Mouse (Mus musculus) ES-E14 (cell line): ENCODE data around the gene Efemp2. TPM values are rescaled to one million over a fixed set of nuclear protein-coding genes. Genes with fewer than 3 reads are reported as not detected.

ENCODE experiments used
- DNase-seq: peaks from one replicate; pipeline ENCODE4 v3.0.0-alpha.2; 2013; ENCODE audit warnings: low read depth, low spot score
- H3K27ac ChIP-seq: 2 replicates; pipeline ENCODE4 v1.5.1; 2012; ENCODE audit warnings: low read depth, mild to moderate bottlenecking, low read length, moderate library complexity, mixed read lengths; ENCODE audit not compliant: poor library complexity, insufficient read depth, severe bottlenecking
- H3K36me3 ChIP-seq: 2 replicates; pipeline ENCODE4 v1.6.1; 2012; ENCODE audit warnings: mild to moderate bottlenecking, low read length, moderate library complexity, mixed read lengths; ENCODE audit not compliant: control insufficient read depth, poor library complexity, insufficient read depth, severe bottlenecking
- H3K4me1 ChIP-seq, 2 experiments: fragments of 150-350 bp in 1 of 2; sonication (generic) in 1 of 2; 2 replicates each; pipeline ENCODE4 v1.6.1; 2012; ENCODE audit warnings: low read length in 2 of 2, mild to moderate bottlenecking in 1 of 2, mixed read lengths in 1 of 2; ENCODE audit not compliant: control insufficient read depth in 2 of 2, insufficient read depth in 2 of 2, poor library complexity in 1 of 2
- H3K4me3 ChIP-seq, 2 experiments: fragments of 150-350 bp in 1 of 2; sonication (generic) in 1 of 2; 2 replicates each; pipeline ENCODE4 v1.5.1; 2012; ENCODE audit warnings: low read length in 2 of 2, low read depth in 1 of 2, mild to moderate bottlenecking in 1 of 2, mixed read lengths in 1 of 2; ENCODE audit not compliant: insufficient read depth in 1 of 2, poor library complexity in 1 of 2, severe bottlenecking in 1 of 2
- H3K9ac ChIP-seq: 2 replicates; pipeline ENCODE4 v1.6.1; 2012; ENCODE audit warnings: low read depth, mild to moderate bottlenecking, low read length, mixed read lengths; ENCODE audit not compliant: poor library complexity, insufficient read depth, severe bottlenecking
- H3K9me3 ChIP-seq: fragments of 150-350 bp; sonication (generic); 2 replicates; pipeline ENCODE4 v1.6.1; 2012; ENCODE audit warnings: low read depth, mild to moderate bottlenecking, low read length; ENCODE audit not compliant: control insufficient read depth, insufficient read depth
- CHD2 ChIP-seq: IDR thresholded peaks from 2 replicates; pipeline ENCODE4 v1.6.1; 2014; ENCODE audit warnings: mild to moderate bottlenecking, low read depth, low read length, inconsistent platforms
- HCFC1 ChIP-seq: IDR thresholded peaks from 2 replicates; pipeline ENCODE4 v1.6.1; 2012; ENCODE audit warnings: low read length, inconsistent platforms, borderline replicate concordance; ENCODE audit not compliant: insufficient read depth
- MAFK ChIP-seq: IDR thresholded peaks from 2 replicates; pipeline ENCODE4 v1.6.1; 2014; ENCODE audit warnings: mild to moderate bottlenecking, low read depth, low read length, inconsistent platforms; ENCODE audit not compliant: insufficient read depth
- ZC3H11A ChIP-seq: IDR thresholded peaks from 2 replicates; pipeline ENCODE4 v1.6.1; 2012; ENCODE audit warnings: low read depth, mild to moderate bottlenecking, inconsistent platforms, low read length, borderline replicate concordance
- ZNF384 ChIP-seq: IDR thresholded peaks from 2 replicates; pipeline ENCODE4 v1.6.1; 2012; ENCODE audit warnings: low read depth, low read length, inconsistent platforms
- in situ Hi-C, 2 experiments: fragments of 600-800 bp; cut with MboI; formaldehyde crosslinking; loops; one replicate each; pipeline ENCODE4 v1.15.1; 2025; ENCODE audit warnings: low sequenced_read_pairs in 2 of 2, inconsistent platforms in 1 of 2; ENCODE audit not compliant: unreplicated experiment in 2 of 2
- total RNA-seq: library from RNA; depleted of rRNA; stranded (reverse); fragments of 300-350 nt; gene quantifications from 2 replicates; pipeline ENCODE4 v1.2.3, GENCODE M21; 2012

The Efemp2 gene
- total RNA-seq, 1 experiment, result 23.9 TPM

DNA sequence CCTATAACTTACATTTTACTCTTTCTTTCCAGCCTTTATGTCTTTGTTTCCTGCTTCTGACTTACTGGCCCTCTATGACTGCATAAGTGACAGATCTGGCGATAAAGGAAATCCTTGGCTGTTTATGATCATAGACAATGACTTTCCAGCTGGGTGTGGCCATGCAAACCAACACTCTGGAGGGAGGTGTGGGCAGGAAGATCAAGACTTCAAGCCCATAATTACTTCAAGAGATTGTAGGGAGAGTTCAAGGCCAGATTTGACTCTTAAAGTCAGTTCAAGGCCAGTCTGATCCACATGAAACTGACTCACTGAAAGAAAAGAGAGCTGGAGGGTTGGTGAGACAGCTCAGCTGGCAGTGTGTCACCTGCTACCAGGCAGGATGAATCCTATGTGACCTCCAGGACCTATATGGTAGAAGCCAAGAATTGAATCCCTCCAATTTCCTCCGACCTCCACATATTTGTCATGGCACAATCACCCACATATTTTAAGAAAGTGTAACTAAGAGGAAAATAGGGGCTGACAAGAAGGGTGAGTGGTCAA lies 26.6 kb downstream of the Efemp2 start:
- in situ Hi-C loops, result no loop called here
- Histone ChIP-seq H3K36me3 (peaks cover 13% of the 10 kb centered on the region; the same call in 1 of the 2 replicates), H3K4me3 (no peak overlapping the region), H3K9me3 (no peaks in the 10 kb centered on the region), H3K4me1 (peaks cover 0 to 9% of the 10 kb centered on the region in 2 experiments; a peak in 1 of 4 replicates), H3K27ac (no peak overlapping the region), H3K9ac (no peak overlapping the region)
- TF ChIP-seq MAFK (no peak), HCFC1 (no peak), CHD2 (no peak), ZNF384 (no peak), ZC3H11A (no peak)
- DNase-seq, result no peak

- Histone ChIP-seq H3K27ac (no peak within 1 kb of the TSS), H3K9ac (0 out of 2 replicates have a peak within 1 kb of the TSS, but pooled peaks have one; percentile 2), H3K4me3 (peak within 1 kb of the TSS; percentile 39 to 50), H3K9me3 (no peaks in the 10 kb centered on the region), H3K36me3 (no peaks in the 10 kb centered on the region), H3K4me1 (peaks cover 0 to 2% of the 10 kb centered on the region in 2 experiments; a peak in 1 of 4 replicates)
- TF ChIP-seq ZC3H11A, result no peak
- no peak for TF ChIP-seq MAFK
- TF ChIP-seq HCFC1, result no peak
- no peak for TF ChIP-seq ZNF384
- no peak for TF ChIP-seq CHD2
- in situ Hi-C loops, result no loop called here
- DNase-seq, result no peak
These were observed 29.9 kb downstream of the Efemp2 start, which contains the start of gene 1700020D05Rik for GRCm38 (mm10) chr19:5503687-5504086. Gene 1700020D05Rik, minus strand, starts transcription at chr19:5503787.

GRCm38 (mm10) chr19:5510031-5511026 lies 36.6 kb downstream of the Efemp2 start, which contains the start of gene Snx32:
Gene Snx32, minus strand, starts transcription at chr19:5510538.
- Histone ChIP-seq H3K4me3 (peak within 1 kb of the TSS; percentile 72 to 74), H3K9me3 (no peaks in the 10 kb centered on the region), H3K36me3 (no peaks in the 10 kb centered on the region), H3K9ac (peak within 1 kb of the TSS; percentile 79), H3K27ac (no peak within 1 kb of the TSS), H3K4me1 (peaks cover 1 to 5% of the 10 kb centered on the region in 2 experiments; a peak in 1 of 4 replicates)
- peak; percentile 97 for DNase-seq
- TF ChIP-seq MAFK (peak; percentile 79), HCFC1 (no peak), CHD2 (peak; percentile 93), ZNF384 (no peak), ZC3H11A (no peak)
- in situ Hi-C loops, result no loop called here

DNA sequence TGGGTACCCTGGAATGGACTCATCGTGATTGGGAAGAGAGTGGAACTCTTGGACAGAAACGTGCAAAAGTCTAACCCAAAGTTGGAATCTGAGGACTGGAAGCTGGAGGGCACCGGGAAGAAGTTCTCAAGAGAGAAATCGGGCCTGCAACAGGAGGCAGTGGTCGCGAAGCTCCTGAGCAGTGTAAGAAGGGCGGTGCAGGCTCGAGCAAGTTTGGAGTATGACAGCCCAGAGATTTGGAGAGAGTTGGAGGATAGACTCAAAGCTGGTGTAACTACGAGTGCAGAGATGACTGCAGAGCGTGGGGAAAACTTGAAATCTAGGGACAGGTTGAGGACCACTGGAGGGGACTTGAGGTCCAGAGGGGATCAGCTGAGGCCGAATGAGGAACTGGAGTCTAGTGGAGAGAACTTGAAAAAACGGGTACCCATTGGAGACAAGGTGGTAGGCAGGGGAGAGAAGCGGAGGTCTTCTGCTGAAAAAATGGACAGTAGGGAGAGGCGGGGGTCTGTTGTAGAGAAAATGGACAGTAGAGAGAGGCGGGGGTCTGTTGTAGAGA lies 37.4 kb downstream of the Efemp2 start:
- H3K4me3 ChIP-seq, result peak overlapping the region; percentile 67 to 72
- in situ Hi-C loops, result no loop called here
- TF ChIP-seq CHD2 (no peak), MAFK (no peak), ZNF384 (no peak), ZC3H11A (no peak), HCFC1 (no peak)
- peak overlapping the region; percentile 79 for H3K9ac ChIP-seq
- H3K4me1 ChIP-seq, result peaks cover 2 to 10% of the 10 kb centered on the region in 2 experiments; a peak in 2 of 4 replicates
- no peaks in the 10 kb centered on the region for H3K36me3 ChIP-seq
- no peaks in the 10 kb centered on the region for H3K9me3 ChIP-seq
- H3K27ac ChIP-seq, result no peak overlapping the region
- no peak for DNase-seq
